Mouse (Mus musculus): ENCODE data around the gene Actr2. TPM values are rescaled to one million over a fixed set of nuclear protein-coding genes. Genes with fewer than 3 reads are reported as not detected.

Gene Actr2
- polyA plus RNA-seq, 1 experiment from 2014 or later, result 208 TPM

Other genes starting within 250 kb of the Actr2 start
- gene Spred2, start 188.5 kb downstream of the Actr2 start, polyA plus RNA-seq (2015; fragmentation: Nextera tagmentation; extraction: Ambion mirVana), result 8.4 TPM in 2 replicates
- gene Rab1a, start 88.5 kb upstream of the Actr2 start, polyA plus RNA-seq (2015; fragmentation: Nextera tagmentation; extraction: Ambion mirVana), result 315 and 341 TPM in 2 replicates
- 29.1 and 29.8 TPM in 2 replicates for gene Cep68, start 136.5 kb upstream of the Actr2 start, polyA plus RNA-seq (2015; fragmentation: Nextera tagmentation; extraction: Ambion mirVana)
- 56.4 and 60.0 TPM in 2 replicates for gene Slc1a4, start 219.8 kb upstream of the Actr2 start, polyA plus RNA-seq (2015; fragmentation: Nextera tagmentation; extraction: Ambion mirVana)

Measured in forebrain, embryonic 16.5 days (tissue).